Mouse (Mus musculus): ENCODE results near the gene Srgap1. TPM values are rescaled to one million over a fixed set of nuclear protein-coding genes. Genes with fewer than 3 reads are reported as not detected.

The Srgap1 gene
- polyA plus RNA-seq, 1 experiment from 2014 or later: 6.9 TPM

DNA sequence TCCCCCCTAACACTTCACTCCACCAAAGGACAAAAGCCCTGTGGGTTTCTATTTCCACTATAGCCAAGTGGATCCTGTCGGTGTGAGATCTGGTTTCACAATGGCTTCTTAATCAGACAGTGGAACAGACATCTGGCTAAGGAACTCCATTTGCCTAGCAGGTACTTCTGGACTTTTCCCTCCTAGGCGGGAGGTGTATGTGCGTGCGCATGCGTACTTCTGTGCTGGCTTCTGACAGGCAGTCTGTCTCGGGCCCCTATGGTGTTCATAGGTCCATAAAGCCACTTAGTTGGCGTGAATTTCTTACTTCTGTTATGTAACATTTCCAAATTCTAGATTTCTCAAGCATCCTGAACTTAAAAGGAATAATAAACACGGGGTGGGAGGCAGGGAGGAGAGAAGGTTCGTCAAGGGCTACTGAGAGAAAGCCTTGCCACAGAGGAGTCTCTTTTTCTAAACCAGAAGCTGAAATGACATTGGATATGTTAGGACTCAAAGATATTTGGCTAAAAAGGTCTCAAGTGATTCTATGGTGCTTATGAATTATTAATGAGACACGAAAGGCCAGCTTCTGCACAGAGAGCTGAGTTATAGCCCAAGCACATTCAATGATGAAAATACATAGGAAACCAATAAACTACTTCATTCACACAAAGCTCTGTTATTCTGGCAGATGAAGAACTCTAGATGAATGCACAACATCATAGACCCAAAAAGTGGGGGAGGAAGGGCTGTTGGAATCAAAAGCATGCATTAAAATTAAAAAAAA, 187.1 kb downstream of the Srgap1 start:
- Histone ChIP-seq H3K9me3 (no peaks in the 10 kb centered on the region), H3K4me1 (peaks cover 25% of the 10 kb centered on the region), H3K27me3 (ENCODE audit: poor library complexity, severe bottlenecking) (no peaks in the 10 kb centered on the region), H3K4me3 (no peak overlapping the region), H3K36me3 (replicated peaks) (peaks cover 2% of the 10 kb centered on the region; the same call in 1 of the 2 replicates), H3K27ac (no peak overlapping the region)
- 78% methylated on average over 10 of the region's 10 CpGs for WGBS
- DNase-seq (ENCODE audit: extremely low spot score, low spot score): no peak

- no peaks in the 10 kb centered on the region for H3K27me3 ChIP-seq (ENCODE audit: poor library complexity, severe bottlenecking)
- no peak overlapping the region for H3K4me3 ChIP-seq
- no peak overlapping the region for H3K27ac ChIP-seq
- peaks cover 7% of the 10 kb centered on the region; the same call in 1 of the 2 replicates for H3K36me3 ChIP-seq (replicated peaks)
- WGBS: 84% methylated on average over 2 of the region's 2 CpGs
- H3K9me3 ChIP-seq: no peaks in the 10 kb centered on the region
- no peak for DNase-seq (ENCODE audit: extremely low spot score, low spot score)
- H3K4me1 ChIP-seq: peaks cover 25% of the 10 kb centered on the region
Observed at GRCm38 (mm10) chr10:121858911-121859310, 188.2 kb downstream of the Srgap1 start.

DNA sequence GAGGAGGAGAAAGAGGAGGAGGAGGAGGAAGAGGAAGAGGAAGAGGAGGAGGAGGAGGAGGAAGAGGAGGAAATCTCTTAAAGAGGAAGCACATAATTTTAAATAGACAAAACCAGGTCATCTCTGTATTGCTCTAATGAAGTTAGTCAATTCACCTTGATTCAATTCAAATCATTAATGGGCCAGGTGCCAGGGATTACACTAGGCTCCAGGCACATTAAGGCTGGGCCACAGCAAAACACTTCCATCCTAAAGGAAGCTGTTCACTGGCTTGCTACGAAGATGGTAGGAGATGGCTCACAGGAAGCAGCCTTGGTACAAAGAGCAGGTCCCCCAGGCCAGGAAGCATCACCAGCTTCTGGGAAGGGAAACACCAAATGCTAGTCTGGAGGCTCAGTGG, 189.0 kb downstream of the Srgap1 start:
- Histone ChIP-seq H3K4me1 (peaks cover 25% of the 10 kb centered on the region), H3K4me3 (no peak overlapping the region), H3K36me3 (replicated peaks) (peaks cover 14% of the 10 kb centered on the region; the same call in 1 of the 2 replicates), H3K9me3 (no peaks in the 10 kb centered on the region), H3K27ac (no peak overlapping the region), H3K27me3 (ENCODE audit: poor library complexity, severe bottlenecking) (no peaks in the 10 kb centered on the region)
- no peak for DNase-seq (ENCODE audit: extremely low spot score, low spot score)
- 76% methylated on average over 1 of the region's 1 CpGs for WGBS

DNA sequence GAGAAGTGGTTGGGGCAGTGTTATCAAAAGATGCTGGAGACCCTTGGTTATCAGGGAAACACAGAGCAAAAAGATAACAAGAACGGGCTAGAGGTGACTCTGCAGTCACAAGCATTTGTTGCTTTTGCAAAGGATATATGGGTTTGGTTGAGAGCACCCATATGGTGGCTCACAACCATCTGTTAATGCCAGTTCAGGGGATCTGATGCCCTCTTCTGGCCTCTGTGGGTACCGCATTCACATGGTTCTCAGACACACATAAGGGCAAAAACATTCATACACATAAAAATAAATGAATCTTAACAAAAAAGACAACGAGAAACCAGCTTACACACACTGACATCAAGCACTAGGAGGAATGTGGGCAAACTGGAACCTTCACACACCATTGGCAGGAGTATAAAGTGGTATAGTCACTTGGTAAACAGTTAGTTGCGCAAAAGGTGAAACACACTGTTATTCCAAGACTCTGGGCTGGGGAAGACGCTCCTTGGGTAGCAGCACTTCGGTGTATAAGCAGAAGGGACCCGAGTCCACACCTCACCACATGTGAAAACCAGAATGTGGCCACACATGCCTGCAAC, 191.2 kb downstream of the Srgap1 start:
- DNase-seq (ENCODE audit: extremely low spot score, low spot score): no peak
- WGBS: 86% methylated on average over 7 of the region's 7 CpGs
- H3K4me1 ChIP-seq: peaks cover 22% of the 10 kb centered on the region
- H3K9me3 ChIP-seq: no peaks in the 10 kb centered on the region
- peaks cover 18% of the 10 kb centered on the region for H3K36me3 ChIP-seq (replicated peaks)
- H3K27ac ChIP-seq: no peak overlapping the region
- no peak overlapping the region for H3K4me3 ChIP-seq
- no peaks in the 10 kb centered on the region for H3K27me3 ChIP-seq (ENCODE audit: poor library complexity, severe bottlenecking)

- 33% methylated on average over 14 of the region's 14 CpGs for WGBS
- Histone ChIP-seq H3K27me3 (ENCODE audit: poor library complexity, severe bottlenecking) (no peaks in the 10 kb centered on the region), H3K36me3 (replicated peaks) (peaks cover 18% of the 10 kb centered on the region)
Observed at GRCm38 (mm10) chr10:121853385-121853808, 193.7 kb downstream of the Srgap1 start.

GRCm38 (mm10) chr10:121849496-121849895, 197.6 kb downstream of the Srgap1 start:
- Histone ChIP-seq H3K4me3 (no peak overlapping the region), H3K9me3 (no peaks in the 10 kb centered on the region), H3K27me3 (ENCODE audit: poor library complexity, severe bottlenecking) (no peaks in the 10 kb centered on the region), H3K36me3 (replicated peaks) (peaks cover 16% of the 10 kb centered on the region), H3K27ac (no peak overlapping the region), H3K4me1 (no peaks in the 10 kb centered on the region)
- DNase-seq (ENCODE audit: extremely low spot score, low spot score): no peak
- WGBS: 85% methylated on average over 2 of the region's 2 CpGs

More at GRCm38 (mm10) chr10:121853385-121853808, 193.7 kb downstream of the Srgap1 start:
- H3K27ac ChIP-seq: no peak overlapping the region
- no peaks in the 10 kb centered on the region for H3K9me3 ChIP-seq
- DNase-seq (ENCODE audit: extremely low spot score, low spot score): no peak
- no peak overlapping the region for H3K4me3 ChIP-seq
- H3K4me1 ChIP-seq: no peaks in the 10 kb centered on the region

- no peaks in the 10 kb centered on the region for H3K27me3 ChIP-seq (ENCODE audit: poor library complexity, severe bottlenecking)
- H3K36me3 ChIP-seq (replicated peaks): peaks cover 7% of the 10 kb centered on the region
- no peak overlapping the region for H3K27ac ChIP-seq
- no peak overlapping the region for H3K4me3 ChIP-seq
- no peaks in the 10 kb centered on the region for H3K4me1 ChIP-seq
- H3K9me3 ChIP-seq: no peaks in the 10 kb centered on the region
- 93% methylated on average over 7 of the region's 7 CpGs for WGBS
- no peak for DNase-seq (ENCODE audit: extremely low spot score, low spot score)
Observed at GRCm38 (mm10) chr10:121845677-121846076, 201.4 kb downstream of the Srgap1 start.

GRCm38 (mm10) chr10:121837166-121837898, 209.8 kb downstream of the Srgap1 start:
- H3K27ac ChIP-seq: no peak overlapping the region
- H3K4me1 ChIP-seq: peaks cover 4% of the 10 kb centered on the region; the same call in 1 of the 2 replicates
- H3K36me3 ChIP-seq (replicated peaks): peaks cover 39% of the 10 kb centered on the region
- H3K9me3 ChIP-seq: peaks cover 6% of the 10 kb centered on the region; the same call in 1 of the 2 replicates
- H3K4me3 ChIP-seq: no peak overlapping the region
- 91% methylated on average over 16 of the region's 16 CpGs for WGBS
- DNase-seq (ENCODE audit: extremely low spot score, low spot score): no peak
- H3K27me3 ChIP-seq (ENCODE audit: poor library complexity, severe bottlenecking): no peaks in the 10 kb centered on the region

GRCm38 (mm10) chr10:121836507-121837165, 210.5 kb downstream of the Srgap1 start:
- DNase-seq (ENCODE audit: extremely low spot score, low spot score): no peak
- Histone ChIP-seq H3K27me3 (ENCODE audit: poor library complexity, severe bottlenecking) (no peaks in the 10 kb centered on the region), H3K36me3 (replicated peaks) (peaks cover 38% of the 10 kb centered on the region), H3K4me1 (peaks cover 4% of the 10 kb centered on the region; the same call in 1 of the 2 replicates), H3K4me3 (no peak overlapping the region), H3K9me3 (peaks cover 6% of the 10 kb centered on the region; the same call in 1 of the 2 replicates), H3K27ac (no peak overlapping the region)
- WGBS: 88% methylated on average over 18 of the region's 18 CpGs

GRCm38 (mm10) chr10:121833443-121833842, 213.7 kb downstream of the Srgap1 start:
- DNase-seq (ENCODE audit: extremely low spot score, low spot score): no peak
- H3K27ac ChIP-seq: no peak overlapping the region
- H3K27me3 ChIP-seq (ENCODE audit: poor library complexity, severe bottlenecking): no peaks in the 10 kb centered on the region
- peaks cover 26% of the 10 kb centered on the region for H3K4me1 ChIP-seq
- WGBS: 87% methylated on average over 5 of the region's 5 CpGs
- no peaks in the 10 kb centered on the region; the same call in 1 of the 2 replicates for H3K9me3 ChIP-seq
- peaks cover 21% of the 10 kb centered on the region for H3K36me3 ChIP-seq (replicated peaks)
- no peak overlapping the region for H3K4me3 ChIP-seq

GRCm38 (mm10) chr10:121830335-121831307, 216.5 kb downstream of the Srgap1 start:
- Histone ChIP-seq H3K9me3 (no peaks in the 10 kb centered on the region), H3K36me3 (replicated peaks) (peaks cover 8% of the 10 kb centered on the region; the same call in 1 of the 2 replicates), H3K27ac (no peak overlapping the region), H3K27me3 (ENCODE audit: poor library complexity, severe bottlenecking) (no peaks in the 10 kb centered on the region), H3K4me1 (peaks cover 22% of the 10 kb centered on the region), H3K4me3 (no peak overlapping the region)
- WGBS: 81% methylated on average over 29 of the region's 29 CpGs
- no peak for DNase-seq (ENCODE audit: extremely low spot score, low spot score)
